Mouse (Mus musculus): ENCODE results near the gene Esp31. TPM values are rescaled to one million over a fixed set of nuclear protein-coding genes. Genes with fewer than 3 reads are reported as not detected.

Gene Esp31
- not detected in 2 replicates for polyA plus RNA-seq (2015; fragmentation: Nextera tagmentation; extraction: Ambion mirVana)

- H3K9me3 ChIP-seq = peaks cover 4% of the 10 kb centered on the region
- H3K27me3 ChIP-seq = no peaks in the 10 kb centered on the region
- no peak within 1 kb of the TSS for H3K4me2 ChIP-seq
- 74% methylated on average over 2 of the region's 2 CpGs for WGBS
- no peaks in the 10 kb centered on the region for H3K36me3 ChIP-seq
- no peak within 1 kb of the TSS for H3K4me3 ChIP-seq
- H3K27ac ChIP-seq = no peak within 1 kb of the TSS
- H3K9ac ChIP-seq = no peak within 1 kb of the TSS
- no peaks in the 10 kb centered on the region for H3K4me1 ChIP-seq
- no peak for ATAC-seq (ENCODE audit: insufficient number of reproducible peaks, insufficient read depth, low FRiP score, low TSS enrichment, low read depth)
Observed at GRCm38 (mm10) chr17:38639147-38639546, at the start of gene Esp31. Gene Esp31, plus strand, starts transcription at chr17:38639447.

Other genes with a start within 250 kb of the Esp31 start
- gene Esp36, start 219.3 kb upstream of the Esp31 start, polyA plus RNA-seq (2015; fragmentation: Nextera tagmentation; extraction: Ambion mirVana) = not detected in 2 replicates
- gene Esp34, start 85.3 kb upstream of the Esp31 start, polyA plus RNA-seq (2015; fragmentation: Nextera tagmentation; extraction: Ambion mirVana) = not detected in 2 replicates